Mouse (Mus musculus): ENCODE measurements around the gene Gm21987.

GRCm38 (mm10) chr16:38362493-38363255, 15.8 kb downstream of the Gm21987 start:
- TF ChIP-seq POLR2A (IDR thresholded peaks at IDR 0.05; ENCODE audit: insufficient read depth, low read depth, low read length) (no peak), CTCF (IDR thresholded peaks at IDR 0.05; ENCODE audit: insufficient read depth, low read depth, low read length) (no peak)
